Mouse (Mus musculus) myocyte (in vitro differentiated cells): ENCODE results near the gene Scfd2.

Experiments
- MAX ChIP-seq: IDR thresholded peaks from one replicate; pipeline ENCODE4 v1.6.1; 2011; ENCODE audit warnings: low read depth, mild to moderate bottlenecking, control low read depth
- MYOD1 ChIP-seq, 3 experiments: IDR thresholded peaks; one replicate each; pipeline ENCODE4 v1.6.1; 2011; ENCODE audit warnings: control low read depth in 2 of 3, low read depth in 2 of 3, mild to moderate bottlenecking in 2 of 3, moderate library complexity in 1 of 3; ENCODE audit not compliant: insufficient read length in 2 of 3, control insufficient read depth in 1 of 3
- POLR2A ChIP-seq: IDR thresholded peaks from one replicate; pipeline ENCODE4 v1.6.1; 2011; ENCODE audit warnings: low read depth, mild to moderate bottlenecking, control low read depth, moderate library complexity; ENCODE audit not compliant: insufficient read length
- POLR2AphosphoS2 ChIP-seq: IDR thresholded peaks from one replicate; pipeline ENCODE4 v1.6.1; 2011; ENCODE audit warnings: low read depth, control low read depth; ENCODE audit not compliant: insufficient read length
- TCF12 ChIP-seq: IDR thresholded peaks from one replicate; pipeline ENCODE4 v1.6.1; 2011; ENCODE audit warnings: mild to moderate bottlenecking, control low read depth; ENCODE audit not compliant: poor library complexity, insufficient read depth, severe bottlenecking
- USF1 ChIP-seq: IDR thresholded peaks from one replicate; pipeline ENCODE4 v1.6.1; 2011; ENCODE audit warnings: low read depth, mild to moderate bottlenecking, control low read depth, moderate library complexity

- TF ChIP-seq TCF12 (peak; percentile 89), POLR2A (no peak), MAX (no peak), POLR2AphosphoS2 (no peak), MYOD1 (IDR thresholded peaks at IDR 0.05; ENCODE audit: control insufficient read depth in 1 of 3, insufficient read length in 2 of 3, low read depth in 2 of 3) (peak; percentile 72 to 89 (median 85)), USF1 (no peak)
These were observed 270.5 kb downstream of the Scfd2 start for GRCm38 (mm10) chr5:74261016-74261415.
